ENCODE assay signal across 10 mouse cellular contexts in genomic region chr4:125131493-125131892, GRCm38 (mm10). TPM values are rescaled to one million over a fixed set of nuclear protein-coding genes. Genes with fewer than 3 reads are reported as not detected.
DNase-seq lines count a peak whose midpoint lies in the region; ATAC-seq and TF ChIP-seq lines count a peak whose summit lies in the region.
"Had no signal": no experiment of that assay in that cellular context is flagged by ENCODE, and none has a peak within 500 bp of the region (broad histone marks: within the 10 kb centered on the region; RNA-seq: fewer than 3 reads in every experiment).

No protein-coding gene starts in this region.

- H3K4me1 ChIP-seq in lung, embryonic 14.5 days (ENCODE audit: insufficient read depth): no peaks in the 10 kb centered on the region

- H3K9ac ChIP-seq in lung, embryonic 14.5 days: no peak overlapping the region
- H3K9ac ChIP-seq: liver, embryonic 14.5 days had no signal

- no peak for ATAC-seq in lung, embryonic 14.5 days (ENCODE audit: insufficient read depth)
- peak; percentile 33 for ATAC-seq in megakaryocyte progenitor cell, adult 5-6 weeks (replicated peaks; ENCODE audit: poor library complexity)
- no peak for ATAC-seq in erythroid progenitor cell, adult 5-6 weeks (replicated peaks; ENCODE audit: low FRiP score, poor library complexity, severe bottlenecking)

- H3K4me3 ChIP-seq in lung, embryonic 14.5 days (ENCODE audit: low read depth, low read length): no peak overlapping the region

- no peaks in the 10 kb centered on the region for H3K9me3 ChIP-seq in lung, embryonic 14.5 days (ENCODE audit: low read depth, low read length)

- no peaks in the 10 kb centered on the region for H3K27me3 ChIP-seq in lung, embryonic 14.5 days (ENCODE audit: insufficient read depth, low read length)

- WGBS in lung, embryonic 14.5 days: 46% methylated on average over 4 of the region's 4 CpGs

- no peak overlapping the region for H3K27ac ChIP-seq in lung, embryonic 14.5 days (ENCODE audit: low read depth)
- H3K27ac ChIP-seq: liver, embryonic 14.5 days had no signal

- peak; percentile 38 for DNase-seq in lung, embryonic 14.5 days
- DNase-seq in lung, postnatal 14 days: no peak
- peak; percentile 66 for DNase-seq in MN1 (ENCODE audit: low spot score)
- peak; percentile 55 for DNase-seq in brain, adult 2 months (ENCODE audit: low read depth, low spot score)
- no peak for DNase-seq in testis, postnatal 14 days (ENCODE audit: low spot score)
- DNase-seq: kidney, postnatal 25 days; thymus, postnatal 4 days had no signal

- TF ChIP-seq CTCF in lung, embryonic 14.5 days (IDR thresholded peaks at IDR 0.05; ENCODE audit: low read depth): no peak

- no peaks in the 10 kb centered on the region for H3K36me3 ChIP-seq in lung, embryonic 14.5 days (ENCODE audit: insufficient read depth)

- H3K4me2 ChIP-seq in lung, embryonic 14.5 days: no peak overlapping the region

RNA-seq across cellular contexts. Expression of gene Zc3h12a, which starts 3.9 kb away (rescaled TPM):
- 0.41 and 0.42 TPM in 2 replicates for polyA plus RNA-seq in lung, embryonic 14.5 days (2014; fragmentation: Nextera tagmentation; extraction: Ambion mirVana)
- 6.0 and 6.2 TPM in 2 replicates for total RNA-seq in megakaryocyte progenitor cell, adult 5-6 weeks (2015)
- total RNA-seq in megakaryocyte progenitor cell, adult 5-6 weeks (2017): 2.3 and 3.6 TPM in 2 replicates
- total RNA-seq in erythroid progenitor cell, adult 5-6 weeks (2015; ENCODE audit: low replicate concordance): 0.42 and 2.5 TPM in 2 replicates
- 0.45 TPM in 1 of 2 replicates, not detected in the other for total RNA-seq in erythroid progenitor cell, adult 5-6 weeks (2017; ENCODE audit: low replicate concordance)

RNA-seq across cellular contexts. Expression of gene Meaf6, which starts 46.6 kb away (rescaled TPM):
- polyA plus RNA-seq in lung, embryonic 14.5 days (2014; fragmentation: Nextera tagmentation; extraction: Ambion mirVana): 63.5 and 65.2 TPM in 2 replicates
- total RNA-seq in megakaryocyte progenitor cell, adult 5-6 weeks (2015): 37.5 and 48.8 TPM in 2 replicates
- 39.0 and 57.7 TPM in 2 replicates for total RNA-seq in megakaryocyte progenitor cell, adult 5-6 weeks (2017)
- 27.0 and 66.7 TPM in 2 replicates for total RNA-seq in erythroid progenitor cell, adult 5-6 weeks (2015; ENCODE audit: low replicate concordance)
- 25.7 and 37.1 TPM in 2 replicates for total RNA-seq in erythroid progenitor cell, adult 5-6 weeks (2017; ENCODE audit: low replicate concordance)

Comparison
In these comparisons a context has a peak if more than half of its experiments do, and no peak if none do; other contexts are left out.
1. DNase-seq: peak in lung, embryonic 14.5 days (single experiment), MN1 (single experiment) and brain, adult 2 months (single experiment); none in lung, postnatal 14 days (single experiment) and testis, postnatal 14 days (single experiment).